In the genomic region with DNA sequence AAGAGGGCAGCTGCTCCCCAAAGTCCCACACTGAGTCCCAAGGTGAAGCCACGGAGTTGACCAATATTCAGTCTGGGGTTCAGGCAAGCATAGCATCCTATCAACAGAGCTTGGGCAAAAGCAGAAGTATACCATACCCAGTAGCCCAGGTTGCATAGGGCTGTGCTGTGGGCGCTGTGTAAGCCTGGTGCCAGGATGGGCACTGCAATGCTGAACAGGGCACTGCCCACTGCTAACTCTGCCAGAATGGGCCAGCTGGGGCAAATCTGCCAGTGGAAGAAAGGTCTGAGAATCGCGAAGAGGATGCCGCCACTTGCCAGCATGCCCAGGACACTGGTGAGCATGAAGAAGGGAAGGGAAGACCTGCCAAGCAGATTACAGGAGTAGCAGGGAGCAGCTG, we compare ENCODE assay signal across 18 mouse cellular contexts. TPM values are rescaled to one million over a fixed set of nuclear protein-coding genes. Genes with fewer than 3 reads are reported as not detected.
DNase-seq lines count a peak whose midpoint lies in the region; ATAC-seq and TF ChIP-seq lines count a peak whose summit lies in the region.
"Had no signal": no experiment of that assay in that cellular context is flagged by ENCODE, and none has a peak within 500 bp of the region (broad histone marks: within the 10 kb centered on the region; RNA-seq: fewer than 3 reads in every experiment).

No protein-coding gene starts in this region.

- intact Hi-C loops in left cerebral cortex, postnatal 4 days (cut with DNase I): loop anchor here (10.0 kb wide), 1 partner anchor 62 kb away; no protein-coding TSS in a partner anchor
- intact Hi-C loops in left cerebral cortex, postnatal 14 days (cut with DNase I): no loop called here
- intact Hi-C loops in gastrocnemius, postnatal 36 days (cut with DNase I): no loop called here

- H3K9me3 ChIP-seq in liver, postnatal 0 days (ENCODE audit: low read length): no peaks in the 10 kb centered on the region
- H3K9me3 ChIP-seq: embryonic facial prominence, embryonic 15.5 days; hindbrain, embryonic 15.5 days; kidney, embryonic 15.5 days; lung, embryonic 15.5 days; midbrain, embryonic 10.5 days had no signal

- H3K4me1 ChIP-seq in liver, postnatal 0 days (ENCODE audit: insufficient read depth): peaks cover 12% of the 10 kb centered on the region; the same call in 1 of the 2 replicates
- H3K4me1 ChIP-seq: embryonic facial prominence, embryonic 15.5 days; kidney, embryonic 15.5 days; lung, embryonic 15.5 days had no signal

- H3K27me3 ChIP-seq in liver, postnatal 0 days (ENCODE audit: insufficient read depth, low read length): no peaks in the 10 kb centered on the region
- H3K27me3 ChIP-seq: embryonic facial prominence, embryonic 15.5 days; hindbrain, embryonic 15.5 days; kidney, embryonic 15.5 days; lung, embryonic 15.5 days had no signal

- peak overlapping the region; percentile 58 for H3K4me3 ChIP-seq in liver, postnatal 0 days (ENCODE audit: low read depth, low read length)
- H3K4me3 ChIP-seq: embryonic facial prominence, embryonic 15.5 days; hindbrain, embryonic 15.5 days; kidney, embryonic 15.5 days; lung, embryonic 15.5 days; midbrain, embryonic 10.5 days had no signal

- no peak for TF ChIP-seq EP300 in liver, postnatal 0 days (IDR thresholded peaks at IDR 0.05; ENCODE audit: low read depth)

- H3K4me2 ChIP-seq in liver, postnatal 0 days (ENCODE audit: low read depth, low read length): peak overlapping the region; percentile 69
- H3K4me2 ChIP-seq: embryonic facial prominence, embryonic 15.5 days; hindbrain, embryonic 15.5 days; kidney, embryonic 15.5 days; lung, embryonic 15.5 days had no signal

- no peak for TF ChIP-seq CTCF in liver, postnatal 0 days (IDR thresholded peaks at IDR 0.05; ENCODE audit: low read depth)

- WGBS in liver, postnatal 0 days (ENCODE audit: insufficient replicate concordance): 79% methylated on average over 5 of the region's 5 CpGs

- H3K27ac ChIP-seq in liver, postnatal 0 days (ENCODE audit: low read depth): peak overlapping the region; percentile 92
- H3K27ac ChIP-seq: embryonic facial prominence, embryonic 15.5 days; hindbrain, embryonic 15.5 days; kidney, embryonic 15.5 days; lung, embryonic 15.5 days; midbrain, embryonic 10.5 days had no signal

- ATAC-seq in cerebellum, adult (ENCODE audit: insufficient number of reproducible peaks, low FRiP score, low TSS enrichment): peak; percentile 27; the same call in 1 of the 2 replicates
- ATAC-seq in erythroblast, adult 5-6 weeks (replicated peaks; ENCODE audit: low FRiP score, poor library complexity, severe bottlenecking): peak; percentile 22
- ATAC-seq in liver, postnatal 0 days: no peak

- peak overlapping the region; percentile 58 for H3K9ac ChIP-seq in liver, postnatal 0 days (replicated peaks)
- H3K9ac ChIP-seq: embryonic facial prominence, embryonic 15.5 days; hindbrain, embryonic 15.5 days; kidney, embryonic 15.5 days; lung, embryonic 15.5 days had no signal

- H3K36me3 ChIP-seq in liver, postnatal 0 days (replicated peaks; ENCODE audit: insufficient read depth, low read length): no peaks in the 10 kb centered on the region
- H3K36me3 ChIP-seq: embryonic facial prominence, embryonic 15.5 days; kidney, embryonic 15.5 days; lung, embryonic 15.5 days; midbrain, embryonic 10.5 days had no signal

- no peak for DNase-seq in cerebellum, adult 8-10 months
- DNase-seq in left cerebral cortex, postnatal 4 days: peak; percentile 75
- DNase-seq in left cerebral cortex, postnatal 14 days (ENCODE audit: low spot score in 2 of 2): no peak
- no peak for DNase-seq in liver, postnatal 0 days
- DNase-seq in layer of hippocampus, postnatal 10 days (ENCODE audit: low spot score in 2 of 2): no peak
- no peak for DNase-seq in gastrocnemius, postnatal 36 days
- DNase-seq: right cerebral cortex, postnatal 4 days had no signal

RNA-seq across cellular contexts. Expression of gene Ackr1, which starts 1.1 kb away (rescaled TPM):
- total RNA-seq in left cerebral cortex, postnatal 4 days (2021): 100 to 1,000 TPM; 134 to 136 TPM
- total RNA-seq in left cerebral cortex, postnatal 14 days (2021): 100 to 1,000 TPM; 116 to 127 TPM
- 67.1 and 89.7 TPM in 2 replicates for total RNA-seq in erythroblast, adult 5-6 weeks (2015; ENCODE audit: low replicate concordance)
- 43.2 and 60.3 TPM in 2 replicates for total RNA-seq in erythroblast, adult 5-6 weeks (2017; ENCODE audit: low replicate concordance)
- 16.9 and 21.8 TPM in 2 replicates for polyA plus RNA-seq in liver, postnatal 0 days (2015; fragmentation: Nextera tagmentation; extraction: Ambion mirVana)
- total RNA-seq in layer of hippocampus, postnatal 10 days (2021): 10 to 100 TPM; 77.4 to 81.1 TPM
- total RNA-seq in gastrocnemius, postnatal 36 days (2021): 1 to 10 TPM; 2.2 to 2.9 TPM

RNA-seq across cellular contexts. Expression of gene Aim2, which starts 18.3 kb away (rescaled TPM):
- 10 to 100 TPM in 1 of 2 experiments, 1 to 10 TPM in 1; 8.3 to 11.1 TPM for total RNA-seq in left cerebral cortex, postnatal 4 days (2021)
- 1 to 10 TPM; 2.4 to 2.7 TPM for total RNA-seq in left cerebral cortex, postnatal 14 days (2021)
- total RNA-seq in erythroblast, adult 5-6 weeks (2015; ENCODE audit: low replicate concordance): 20.5 and 27.7 TPM in 2 replicates
- 45.9 and 55.4 TPM in 2 replicates for total RNA-seq in erythroblast, adult 5-6 weeks (2017; ENCODE audit: low replicate concordance)
- 4.6 and 4.7 TPM in 2 replicates for polyA plus RNA-seq in liver, postnatal 0 days (2015; fragmentation: Nextera tagmentation; extraction: Ambion mirVana)
- total RNA-seq in layer of hippocampus, postnatal 10 days (2021): 1 to 10 TPM; 3.5 to 5.4 TPM
- total RNA-seq in gastrocnemius, postnatal 36 days (2021): under 1 TPM in 1 of 2 experiments, not detected in 1; 0.47 TPM

RNA-seq across cellular contexts. Expression of gene Cadm3, which starts 35.1 kb away (rescaled TPM):
- 100 to 1,000 TPM; 502 to 546 TPM for total RNA-seq in left cerebral cortex, postnatal 4 days (2021)
- total RNA-seq in left cerebral cortex, postnatal 14 days (2021): 100 to 1,000 TPM; 482 to 514 TPM
- total RNA-seq in erythroblast, adult 5-6 weeks (2015; ENCODE audit: low replicate concordance): 4.8 TPM in 1 of 2 replicates, not detected in the other
- total RNA-seq in erythroblast, adult 5-6 weeks (2017; ENCODE audit: low replicate concordance): 1.4 and 5.4 TPM in 2 replicates
- polyA plus RNA-seq in liver, postnatal 0 days (2015; fragmentation: Nextera tagmentation; extraction: Ambion mirVana): 0.49 and 0.61 TPM in 2 replicates
- total RNA-seq in layer of hippocampus, postnatal 10 days (2021): 100 to 1,000 TPM; 324 to 348 TPM
- total RNA-seq in gastrocnemius, postnatal 36 days (2021): 1 to 10 TPM; 8.7 to 8.9 TPM

RNA-seq across cellular contexts. Expression of gene Mptx2, which starts 54.8 kb away (rescaled TPM):
- not detected for total RNA-seq in left cerebral cortex, postnatal 4 days (2021)
- total RNA-seq in left cerebral cortex, postnatal 14 days (2021): not detected
- total RNA-seq in erythroblast, adult 5-6 weeks (2015; ENCODE audit: low replicate concordance): not detected in 2 replicates
- total RNA-seq in erythroblast, adult 5-6 weeks (2017; ENCODE audit: low replicate concordance): not detected in 2 replicates
- not detected in 2 replicates for polyA plus RNA-seq in liver, postnatal 0 days (2015; fragmentation: Nextera tagmentation; extraction: Ambion mirVana)
- not detected for total RNA-seq in layer of hippocampus, postnatal 10 days (2021)
- total RNA-seq in gastrocnemius, postnatal 36 days (2021): not detected
- total RNA-seq: adrenal gland, adult 18-20 months; layer of hippocampus, adult 8-10 months; left cerebral cortex, postnatal 10 days had no signal
- polyA plus RNA-seq: embryonic facial prominence, embryonic 15.5 days; heart, embryonic 14.5 days; hindbrain, embryonic 15.5 days; kidney, embryonic 15.5 days; lung, embryonic 15.5 days; midbrain, embryonic 10.5 days had no signal

Comparison
In these comparisons a context has a peak if more than half of its experiments do, and no peak if none do; other contexts are left out.
1. RNA of gene Ackr1, which starts 1.1 kb away (total RNA-seq): 134 to 136 TPM in left cerebral cortex, postnatal 4 days, 116 to 127 TPM in left cerebral cortex, postnatal 14 days, 43.2 to 89.7 TPM in erythroblast, adult 5-6 weeks and 77.4 to 81.1 TPM in layer of hippocampus, postnatal 10 days; 2.2 to 2.9 TPM in gastrocnemius, postnatal 36 days; every median in the first group is over 10 times any median in the second.
2. RNA of gene Cadm3, which starts 35.1 kb away (total RNA-seq): 502 to 546 TPM in left cerebral cortex, postnatal 4 days, 482 to 514 TPM in left cerebral cortex, postnatal 14 days and 324 to 348 TPM in layer of hippocampus, postnatal 10 days; 8.7 to 8.9 TPM in gastrocnemius, postnatal 36 days and 1.4 to 5.4 TPM in erythroblast, adult 5-6 weeks; every median in the first group is over 10 times any median in the second.